Comparison of ENCODE assay signal across 7 mouse cellular contexts in the genomic region with DNA sequence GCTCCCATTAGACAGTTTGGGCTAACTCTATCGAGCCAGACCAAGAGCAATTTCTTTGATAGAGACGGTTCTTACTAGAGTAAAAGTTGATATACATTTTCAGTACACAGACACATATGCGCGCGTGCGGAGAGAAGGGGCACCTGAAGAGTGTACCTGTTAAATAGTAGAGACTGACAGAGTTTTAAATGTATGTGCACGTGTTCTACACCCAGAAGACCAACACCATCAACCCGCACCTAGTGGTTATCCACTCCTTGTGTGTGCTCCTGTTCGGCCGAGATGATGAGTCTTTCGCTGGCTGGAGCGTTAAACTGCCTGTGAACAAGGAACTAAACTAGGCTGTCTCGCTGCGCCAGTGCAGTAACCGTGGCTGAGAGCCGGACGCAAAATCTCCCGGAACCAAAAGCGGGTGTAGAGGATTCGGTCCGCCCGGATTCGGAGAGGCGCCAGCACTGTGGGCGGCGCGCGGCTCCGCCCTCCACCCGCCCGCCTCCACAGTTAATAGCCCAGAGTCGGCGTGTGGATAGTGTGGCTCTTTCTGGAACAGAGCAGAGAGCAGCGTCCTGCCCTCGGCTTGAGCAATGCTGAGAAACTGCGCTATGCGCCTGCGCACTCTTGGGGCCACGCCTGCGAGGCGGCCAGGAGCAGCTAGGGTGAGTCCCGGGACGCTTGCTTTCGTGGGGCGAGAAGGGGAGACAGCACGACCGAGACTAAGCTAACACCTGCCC. TPM values are rescaled to one million over a fixed set of nuclear protein-coding genes. Genes with fewer than 3 reads are reported as not detected.
A peak's percentile ranks its signal among the peaks of the same experiment; 100 is the strongest.
DNase-seq lines count a peak whose midpoint lies in the region; ATAC-seq lines count a peak whose summit lies in the region.

TSS of gene Them4 (plus strand) at position 457 of the 731 bp plus-strand sequence.

- H3K9me3 ChIP-seq in intestine, embryonic 15.5 days = no peaks in the 10 kb centered on the region
- H3K9me3 ChIP-seq in midbrain, embryonic 10.5 days (replicated peaks) = no peaks in the 10 kb centered on the region

- WGBS in intestine, embryonic 15.5 days = 1% methylated on average over 47 of the region's 47 CpGs
- WGBS in midbrain, embryonic 10.5 days = 3% methylated on average over 47 of the region's 47 CpGs

- H3K4me1 ChIP-seq in intestine, embryonic 15.5 days (replicated peaks) = no peaks in the 10 kb centered on the region
- peaks cover 13% of the 10 kb centered on the region for H3K4me1 ChIP-seq in midbrain, embryonic 10.5 days

- intact Hi-C loops in gastrocnemius, postnatal 36 days (cut with DNase I) = no loop called here
- intact Hi-C loops in left cerebral cortex, postnatal 25 days (cut with DNase I) = no loop called here

- peak; percentile 98 for DNase-seq in adrenal gland, adult 2 months
- DNase-seq in embryo, embryonic 11.5 days (ENCODE audit: low read depth, low spot score) = peak; percentile 89
- peak; percentile 95 for DNase-seq in gastrocnemius, postnatal 36 days
- DNase-seq in left cerebral cortex, postnatal 25 days (ENCODE audit: low spot score in 2 of 2) = peak; percentile 91 to 92
- DNase-seq in midbrain, embryonic 10.5 days (ENCODE audit: low spot score) = peak; percentile 93
- peak; percentile 85 for DNase-seq in right cerebral cortex, postnatal 4 days

- peak; percentile 99 for ATAC-seq in intestine, embryonic 15.5 days

- H3K27ac ChIP-seq in intestine, embryonic 15.5 days = peak within 1 kb of the TSS; percentile 73
- H3K27ac ChIP-seq in midbrain, embryonic 10.5 days (replicated peaks) = peak within 1 kb of the TSS; percentile 83

- no peaks in the 10 kb centered on the region for H3K36me3 ChIP-seq in intestine, embryonic 15.5 days
- no peaks in the 10 kb centered on the region for H3K36me3 ChIP-seq in midbrain, embryonic 10.5 days

- H3K9ac ChIP-seq in intestine, embryonic 15.5 days = peak within 1 kb of the TSS; percentile 53

- peak within 1 kb of the TSS; percentile 64 for H3K4me2 ChIP-seq in intestine, embryonic 15.5 days (replicated peaks)

- peak within 1 kb of the TSS; percentile 45 for H3K4me3 ChIP-seq in intestine, embryonic 15.5 days (replicated peaks)
- H3K4me3 ChIP-seq in midbrain, embryonic 10.5 days = peak within 1 kb of the TSS; percentile 69

- no peaks in the 10 kb centered on the region for H3K27me3 ChIP-seq in intestine, embryonic 15.5 days (replicated peaks)
- no peaks in the 10 kb centered on the region for H3K27me3 ChIP-seq in midbrain, embryonic 10.5 days (ENCODE audit: low read depth, poor library complexity, severe bottlenecking)

RNA-seq across cellular contexts. Expression of gene Them4, which starts in this region (rescaled TPM):
- total RNA-seq in adrenal gland, adult 2 months (2021) = 1 to 10 TPM; 8.2 to 8.5 TPM
- polyA plus RNA-seq in adrenal gland, adult 2 months (2012; rRNA removed) = 0.34 and 0.74 TPM in 2 replicates
- 1 to 10 TPM; 7.4 to 8.3 TPM for total RNA-seq in gastrocnemius, postnatal 36 days (2021)
- 15.6 and 18.7 TPM in 2 replicates for polyA plus RNA-seq in intestine, embryonic 15.5 days (2015; fragmentation: Nextera tagmentation; extraction: Ambion mirVana)
- 10 to 100 TPM; 20.5 to 21.5 TPM for total RNA-seq in left cerebral cortex, postnatal 25 days (2021)
- polyA plus RNA-seq in midbrain, embryonic 10.5 days (2016; fragmentation: Nextera tagmentation; extraction: Ambion mirVana) = 9.4 and 10.4 TPM in 2 replicates

Comparison
In these comparisons a context has a peak if more than half of its experiments do, and no peak if none do; other contexts are left out.
1. Peak in every context shown above with its lines: DNase-seq, ATAC-seq, H3K4me3 ChIP-seq and H3K27ac ChIP-seq.